Mouse (Mus musculus) heart, adult 2 months (tissue): Measurements from ENCODE around the gene Xntrpc. TPM values are rescaled to one million over a fixed set of nuclear protein-coding genes. Genes with fewer than 3 reads are reported as not detected.
"Not testable (repeated sequence)": the region's sequence is repeated elsewhere in the genome, so short reads cannot be mapped to it uniquely, and the experiment has no call there.

Experiments used
- DNase-seq, 2 experiments: peaks; one replicate each; pipeline ENCODE4 v3.0.0; 2021
- H3K27ac ChIP-seq: fragments of 200-600 bp; 2 replicates; pipeline ENCODE4 v1.8.1; 2022
- H3K27me3 ChIP-seq: fragments of 200-500 bp; 2 replicates; pipeline ENCODE4 v1.6.1; 2012; ENCODE audit warnings: mild to moderate bottlenecking, low read length, inconsistent platforms, mixed read lengths; ENCODE audit not compliant: control insufficient read depth, insufficient read depth
- H3K36me3 ChIP-seq: fragments of 200-500 bp; 2 replicates; pipeline ENCODE4 v1.6.1; 2012; ENCODE audit warnings: low read length, inconsistent platforms; ENCODE audit not compliant: control insufficient read depth, insufficient read depth
- H3K4me1 ChIP-seq: fragments of 200-500 bp; 2 replicates; pipeline ENCODE4 v1.6.1; 2011; ENCODE audit warnings: low read length; ENCODE audit not compliant: control insufficient read depth, insufficient read depth
- H3K4me3 ChIP-seq: fragments of 200-600 bp; 2 replicates; pipeline ENCODE4 v1.8.1; 2022
- H3K79me2 ChIP-seq: fragments of 200-500 bp; replicated peaks from 2 replicates; pipeline ENCODE4 v1.6.1; 2012; ENCODE audit warnings: mild to moderate bottlenecking, inconsistent platforms, low read length, moderate library complexity, mixed read lengths; ENCODE audit not compliant: control insufficient read depth, insufficient read depth
- H3K9ac ChIP-seq: fragments of 200-500 bp; 2 replicates; pipeline ENCODE4 v1.6.1; 2012; ENCODE audit warnings: low read depth, mild to moderate bottlenecking, control low read depth, inconsistent platforms, low read length, mixed read lengths
- CTCF ChIP-seq: fragments of 200-600 bp; IDR thresholded peaks from 2 replicates; pipeline ENCODE4 v1.8.1; 2022; ENCODE audit warnings: antibody characterized with exemption, mild to moderate bottlenecking, moderate library complexity
- EP300 ChIP-seq: fragments of 200-500 bp; IDR thresholded peaks from 2 replicates; pipeline ENCODE4 v1.6.1; 2011; ENCODE audit warnings: low read depth, low read length, control low read depth; ENCODE audit not compliant: insufficient read depth
- POLR2A ChIP-seq: fragments of 200-500 bp; IDR thresholded peaks from 2 replicates; pipeline ENCODE4 v1.6.1; 2011; ENCODE audit warnings: mild to moderate bottlenecking, low read depth, low read length, control low read depth; ENCODE audit not compliant: insufficient read depth
- WGBS: fragments of 180-500 bp; shearing (Covaris S2); methylation state at CpG from one replicate; pipeline ENCODE4 v1.1.7; 2018; 5-methylcytosine and 5-hydroxymethylcytosine counted together
- intact Hi-C: fragments of 180-260 bp; cut with DNase I; formaldehyde crosslinking; loops from one replicate; pipeline ENCODE4 v1.15.1; 2025
- polyA plus RNA-seq: library from polyadenylated mRNA; depleted of rRNA; stranded (reverse); fragments of >200 nt; gene quantifications from 2 replicates; pipeline ENCODE4 v1.2.3, GENCODE M21; 2012
- total RNA-seq, 2 experiments: library from RNA; stranded (reverse); gene quantifications; 2 replicates each; pipeline ENCODE4 v1.2.3; 2021

Xntrpc gene
- total and polyA plus RNA-seq, 3 experiments: 0.81 to 1.2 (median 0.98) TPM

DNA sequence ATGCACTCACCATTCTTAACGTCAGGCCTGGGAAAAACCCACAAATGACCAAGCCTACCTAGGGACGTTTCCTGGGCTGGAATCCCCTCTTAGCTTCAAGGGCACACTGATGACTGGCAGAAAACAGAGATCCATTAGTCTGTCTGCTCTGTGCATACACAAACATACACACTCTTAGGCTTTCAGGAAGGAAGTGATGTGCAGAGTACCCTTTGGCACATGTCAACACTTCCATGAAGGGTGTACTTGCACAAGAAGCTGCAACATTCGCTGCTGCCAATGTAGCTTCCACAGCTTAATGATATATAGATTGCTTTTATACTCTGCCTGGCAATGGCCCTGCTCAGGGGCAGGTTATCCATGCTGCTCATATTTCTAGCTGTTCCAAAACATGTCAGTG is 46.2 kb upstream of the Xntrpc start:
- Histone ChIP-seq H3K4me1 (peaks cover 13% of the 10 kb centered on the region), H3K9ac (no peak overlapping the region), H3K79me2 (no peaks in the 10 kb centered on the region), H3K27me3 (no peaks in the 10 kb centered on the region), H3K36me3 (peaks cover 10% of the 10 kb centered on the region), H3K4me3 (no peak overlapping the region), H3K27ac (no peak overlapping the region)
- TF ChIP-seq POLR2A: no peak
- TF ChIP-seq EP300: no peak
- TF ChIP-seq CTCF: no peak
- DNase-seq: no peak
- intact Hi-C loops: loop anchor here (5.0 kb wide), 1 partner anchor 87 kb away; the partner anchor contains the start of genes Lrrc51 and Numa1
- WGBS: 67% methylated on average over 3 of the region's 3 CpGs

DNA sequence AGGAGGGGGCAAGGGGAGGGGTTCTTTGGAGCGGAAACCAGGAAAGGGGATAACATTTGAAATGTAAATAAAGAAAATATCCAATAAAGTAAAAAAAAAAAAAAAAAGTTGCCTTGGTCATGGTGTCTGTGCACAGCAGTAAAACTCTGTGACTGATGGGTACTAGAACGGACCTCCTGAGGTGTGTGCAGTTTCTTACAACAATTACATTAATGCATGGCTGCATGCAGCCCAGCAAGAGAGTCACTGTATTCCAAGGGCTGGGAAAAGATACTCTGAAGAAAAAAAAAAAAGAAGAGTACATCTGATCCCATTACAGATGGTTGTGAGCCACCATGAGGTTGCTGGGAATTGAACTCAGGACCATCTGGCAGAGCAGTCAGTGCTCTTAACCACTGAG is 44.6 kb upstream of the Xntrpc start:
- H3K4me1 ChIP-seq: peaks cover 13% of the 10 kb centered on the region
- DNase-seq, intact Hi-C loops, H3K27ac ChIP-seq, H3K79me2 ChIP-seq, H3K4me3 ChIP-seq, H3K36me3 ChIP-seq, H3K27me3 ChIP-seq, H3K9ac ChIP-seq: not testable (repeated sequence)
- 98% methylated on average over 2 of the region's 2 CpGs for WGBS

DNA sequence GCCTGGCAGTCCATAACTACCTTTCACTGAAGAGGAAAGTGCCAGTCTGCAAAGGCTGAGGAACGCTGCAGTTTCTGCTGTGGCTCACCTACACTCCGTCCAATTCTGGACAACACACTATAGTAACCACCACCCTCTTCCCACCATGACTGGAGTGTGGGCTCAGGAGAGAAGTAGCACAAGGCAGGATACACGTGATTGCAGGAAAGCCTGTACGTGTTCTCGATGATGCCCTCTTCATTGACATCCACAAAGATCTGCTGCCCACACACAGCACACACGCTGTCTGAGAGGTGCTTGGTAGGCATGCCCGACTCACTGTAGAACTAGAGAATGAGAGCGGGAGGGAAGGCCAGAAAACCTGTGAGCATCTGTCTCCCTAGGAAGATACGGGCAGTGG is 41.7 kb upstream of the Xntrpc start:
- TF ChIP-seq CTCF (no peak), POLR2A (no peak), EP300 (no peak)
- Histone ChIP-seq H3K4me1 (no peaks in the 10 kb centered on the region), H3K27me3 (no peaks in the 10 kb centered on the region), H3K4me3 (no peak overlapping the region), H3K36me3 (no peaks in the 10 kb centered on the region; the same call in 1 of the 2 replicates), H3K79me2 (no peaks in the 10 kb centered on the region), H3K9ac (no peak overlapping the region), H3K27ac (no peak overlapping the region)
- intact Hi-C loops: no loop called here
- WGBS: 94% methylated on average over 9 of the region's 9 CpGs
- no peak for DNase-seq

DNA sequence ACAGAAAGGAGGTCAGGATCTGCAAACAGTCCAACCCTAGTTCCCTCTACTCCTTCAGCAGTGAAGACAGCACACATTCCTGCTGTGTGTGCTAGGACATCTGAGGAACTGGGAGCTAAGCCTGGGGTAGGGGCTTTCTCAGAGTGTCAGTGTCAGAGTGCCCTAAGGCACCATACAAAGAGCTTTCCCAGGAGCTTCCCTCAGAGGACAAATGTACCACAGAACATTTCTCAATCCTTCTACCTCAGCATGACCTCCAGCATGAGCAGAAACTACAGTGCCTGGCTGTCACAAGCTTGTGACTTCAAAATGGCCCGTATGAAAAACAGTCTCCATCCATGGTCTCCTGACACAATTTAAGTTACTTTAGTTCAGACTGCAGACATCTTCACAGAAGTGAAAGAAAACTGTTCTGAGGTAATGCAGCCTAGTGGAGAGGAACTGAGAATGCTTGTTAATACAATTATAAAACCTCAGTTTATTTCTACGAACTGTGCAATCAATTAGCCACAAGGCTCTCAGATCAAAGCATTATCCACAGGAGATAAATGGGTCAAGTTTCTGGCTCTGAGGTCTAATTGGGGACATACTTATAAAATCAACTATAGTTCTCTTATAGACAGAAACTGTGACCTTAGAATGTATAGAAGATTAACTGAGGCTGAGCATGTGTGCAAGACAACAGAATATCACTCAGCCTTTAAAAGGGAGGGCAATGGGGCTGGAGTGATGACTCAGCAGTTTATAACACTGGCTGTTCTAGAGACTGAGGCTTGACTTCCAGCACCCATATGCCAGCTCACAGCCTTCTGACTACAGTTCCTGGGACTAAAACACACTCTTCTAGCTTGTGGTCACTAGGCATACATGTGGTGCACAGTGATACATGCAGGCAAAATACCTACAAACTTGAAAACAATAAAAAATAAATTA is 40.1 kb upstream of the Xntrpc start:
- H3K27ac ChIP-seq: no peak overlapping the region
- no peak for DNase-seq
- no peaks in the 10 kb centered on the region for H3K27me3 ChIP-seq
- intact Hi-C loops: no loop called here
- H3K36me3 ChIP-seq: no peaks in the 10 kb centered on the region; the same call in 1 of the 2 replicates
- H3K4me3 ChIP-seq: no peak overlapping the region
- H3K79me2 ChIP-seq: no peaks in the 10 kb centered on the region
- TF ChIP-seq EP300: no peak
- no peak for TF ChIP-seq POLR2A
- TF ChIP-seq CTCF: no peak
- 86% methylated on average over 2 of the region's 2 CpGs for WGBS
- H3K9ac ChIP-seq: no peak overlapping the region
- no peaks in the 10 kb centered on the region for H3K4me1 ChIP-seq

- H3K36me3 ChIP-seq: no peaks in the 10 kb centered on the region
- no peak for DNase-seq
- no peaks in the 10 kb centered on the region for H3K4me1 ChIP-seq
- intact Hi-C loops: loop anchor here (1.0 to 5.0 kb wide), 2 partner anchors 38 to 117 kb away; no protein-coding TSS in a partner anchor
- no peaks in the 10 kb centered on the region for H3K79me2 ChIP-seq
- no peak overlapping the region for H3K9ac ChIP-seq
- WGBS: 92% methylated on average over 1 of the region's 1 CpGs
- no peak for TF ChIP-seq EP300
- TF ChIP-seq CTCF: peak; percentile 62
- TF ChIP-seq POLR2A: no peak
- H3K27me3 ChIP-seq: no peaks in the 10 kb centered on the region
- H3K27ac ChIP-seq: no peak overlapping the region
- H3K4me3 ChIP-seq: no peak overlapping the region
Observed at GRCm38 (mm10) chr7:102034904-102035303, 30.6 kb upstream of the Xntrpc start.

DNA sequence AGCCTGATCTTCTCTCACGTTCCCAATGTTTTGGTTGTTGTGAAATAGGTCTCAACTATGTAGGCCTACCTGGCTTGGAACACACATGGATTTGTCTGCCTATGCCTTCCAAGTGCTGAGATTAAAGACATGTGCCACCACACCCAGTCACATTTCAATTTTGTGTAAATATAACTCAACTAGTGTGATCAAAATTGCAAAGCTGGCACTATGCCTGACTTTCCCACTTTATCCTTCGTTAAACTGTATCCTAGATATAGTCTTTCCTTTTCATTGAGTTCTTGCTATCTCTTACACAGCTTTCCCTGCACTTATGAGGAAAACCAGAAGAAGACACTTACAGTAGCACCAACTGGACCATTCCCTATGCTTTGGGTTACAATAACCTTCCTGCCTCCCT is 30.0 kb upstream of the Xntrpc start:
- intact Hi-C loops: loop anchor here (1.0 to 5.0 kb wide), 2 partner anchors 38 to 117 kb away; no protein-coding TSS in a partner anchor
- WGBS: 76% methylated on average over 2 of the region's 2 CpGs
- Histone ChIP-seq H3K4me1 (no peaks in the 10 kb centered on the region), H3K79me2 (no peaks in the 10 kb centered on the region), H3K27me3 (no peaks in the 10 kb centered on the region), H3K4me3 (no peak overlapping the region), H3K9ac (no peak overlapping the region), H3K36me3 (no peaks in the 10 kb centered on the region), H3K27ac (no peak overlapping the region)
- DNase-seq: no peak
- TF ChIP-seq CTCF (no peak), EP300 (no peak), POLR2A (no peak)
